Mouse (Mus musculus): Measurements from ENCODE around the gene H2-DMb1.

GRCm38 (mm10) chr17:34198521-34198912 is 45.6 kb downstream of the H2-DMb1 start:
- no peak for TF ChIP-seq CTCF (IDR thresholded peaks at IDR 0.05; ENCODE audit: insufficient read depth, low read length)
- no peak for TF ChIP-seq POLR2A (IDR thresholded peaks at IDR 0.05; ENCODE audit: borderline replicate concordance, extremely low read depth, low read depth, low read length)
